Mouse (Mus musculus) thymus, postnatal 36 days (tissue): ENCODE measurements around the gene Lrrc1.
A peak's percentile ranks its signal among the peaks of the same experiment; 100 is the strongest.

Experiments
- DNase-seq, 2 experiments: peaks; one replicate each; pipeline ENCODE4 v3.0.0; 2022; ENCODE audit warnings: mixed read lengths in 2 of 2

Gene Lrrc1

GRCm38 (mm10) chr9:77418800-77419199 is 125.9 kb downstream of the Lrrc1 start:
- DNase-seq = no peak

- DNase-seq = no peak
These were observed 128.2 kb downstream of the Lrrc1 start for GRCm38 (mm10) chr9:77416486-77416885.

GRCm38 (mm10) chr9:77416002-77416401 is 128.7 kb downstream of the Lrrc1 start:
- no peak for DNase-seq

GRCm38 (mm10) chr9:77411830-77412425 is 132.7 kb downstream of the Lrrc1 start:
- DNase-seq = no peak

GRCm38 (mm10) chr9:77410968-77411367 is 133.7 kb downstream of the Lrrc1 start:
- DNase-seq = no peak

GRCm38 (mm10) chr9:77410524-77410923 is 134.1 kb downstream of the Lrrc1 start:
- no peak for DNase-seq

- no peak for DNase-seq
These were observed 136.5 kb downstream of the Lrrc1 start for GRCm38 (mm10) chr9:77408053-77408603.

GRCm38 (mm10) chr9:77406906-77407305 is 137.8 kb downstream of the Lrrc1 start:
- peak; percentile 69 for DNase-seq

- DNase-seq = no peak
These were observed 140.2 kb downstream of the Lrrc1 start for GRCm38 (mm10) chr9:77404458-77404857.

GRCm38 (mm10) chr9:77403961-77404360 is 140.7 kb downstream of the Lrrc1 start:
- DNase-seq = no peak

- DNase-seq = no peak
These were observed 141.7 kb downstream of the Lrrc1 start for GRCm38 (mm10) chr9:77402971-77403370.

- no peak for DNase-seq
These were observed 144.9 kb downstream of the Lrrc1 start for GRCm38 (mm10) chr9:77399801-77400200.

GRCm38 (mm10) chr9:77398856-77399631 is 145.6 kb downstream of the Lrrc1 start:
- no peak for DNase-seq

GRCm38 (mm10) chr9:77397027-77397426 is 147.6 kb downstream of the Lrrc1 start:
- DNase-seq = no peak

- no peak for DNase-seq
These were observed 153.4 kb downstream of the Lrrc1 start for GRCm38 (mm10) chr9:77391248-77391647.

- DNase-seq = no peak
These were observed 155.7 kb downstream of the Lrrc1 start for GRCm38 (mm10) chr9:77388956-77389355.

GRCm38 (mm10) chr9:77386751-77387150 is 157.9 kb downstream of the Lrrc1 start:
- DNase-seq = no peak

GRCm38 (mm10) chr9:77385611-77386010 is 159.1 kb downstream of the Lrrc1 start:
- no peak for DNase-seq

- no peak for DNase-seq
These were observed 160.0 kb downstream of the Lrrc1 start for GRCm38 (mm10) chr9:77384651-77385050.

- no peak for DNase-seq
These were observed 160.7 kb downstream of the Lrrc1 start for GRCm38 (mm10) chr9:77383951-77384350.

- no peak for DNase-seq
These were observed 162.2 kb downstream of the Lrrc1 start for GRCm38 (mm10) chr9:77382514-77382913.

GRCm38 (mm10) chr9:77381565-77381964 is 163.1 kb downstream of the Lrrc1 start:
- peak; percentile 44 to 50 for DNase-seq
